Mouse (Mus musculus) E14TG2a.4 (cell line): ENCODE measurements around the gene Sh2b3.

Experiments
- H3K27me3 ChIP-seq: 2 replicates; pipeline ENCODE4 v1.6.1; 2014; ENCODE audit warnings: low read length, control low read depth; ENCODE audit not compliant: insufficient read depth
- H3K36me3 ChIP-seq: 2 replicates; pipeline ENCODE4 v1.6.1; 2014; ENCODE audit warnings: low read length, control low read depth; ENCODE audit not compliant: insufficient read depth
- H3K4me1 ChIP-seq: replicated peaks from 2 replicates; pipeline ENCODE4 v1.6.1; 2014; ENCODE audit warnings: low read depth, low read length, control low read depth
- H3K4me3 ChIP-seq: replicated peaks from 2 replicates; pipeline ENCODE4 v1.5.1; 2014; ENCODE audit warnings: mild to moderate bottlenecking, low read length
- H3K9me3 ChIP-seq: 2 replicates; pipeline ENCODE4 v1.6.1; 2014; ENCODE audit warnings: low read length, control low read depth
- CTCF ChIP-seq: conservative IDR thresholded peaks from 2 replicates; pipeline ENCODE4 v1.5.1; 2014; ENCODE audit warnings: low read length
- NANOG ChIP-seq: IDR thresholded peaks from 2 replicates; pipeline ENCODE4 v1.6.1; 2014; ENCODE audit warnings: borderline replicate concordance, low read length, mixed read lengths
- POU5F1 ChIP-seq: IDR thresholded peaks from 2 replicates; pipeline ENCODE4 v1.6.1; 2014; ENCODE audit warnings: low read length, borderline replicate concordance

The Sh2b3 gene

GRCm38 (mm10) chr5:121837441-121838340 lies at the start of gene Sh2b3:
Gene Sh2b3 (minus strand): TSS chr5:121837646.
- Histone ChIP-seq H3K9me3 (no peaks in the 10 kb centered on the region), H3K36me3 (0 out of 2 replicates have a peak, but pooled peaks cover under 1% of the 10 kb centered on the region), H3K4me1 (peaks cover 76% of the 10 kb centered on the region), H3K27me3 (peaks cover 33% of the 10 kb centered on the region), H3K4me3 (peak within 1 kb of the TSS; percentile 95)
- TF ChIP-seq CTCF (no peak), POU5F1 (no peak), NANOG (no peak)

- TF ChIP-seq CTCF (no peak), POU5F1 (no peak), NANOG (no peak)
- Histone ChIP-seq H3K27me3 (0 out of 2 replicates have a peak, but pooled peaks cover 2% of the 10 kb centered on the region), H3K4me1 (peaks cover 65% of the 10 kb centered on the region), H3K36me3 (no peaks in the 10 kb centered on the region), H3K4me3 (no peak overlapping the region), H3K9me3 (peaks cover 5% of the 10 kb centered on the region; the same call in 1 of the 2 replicates)
These were observed 45.9 kb upstream of the Sh2b3 start for GRCm38 (mm10) chr5:121883356-121883755.

- H3K9me3 ChIP-seq = no peaks in the 10 kb centered on the region
- peaks cover 53% of the 10 kb centered on the region for H3K4me1 ChIP-seq
- TF ChIP-seq CTCF (peak; percentile 89), POU5F1 (no peak)
- peaks cover 10% of the 10 kb centered on the region for H3K27me3 ChIP-seq
- no peaks in the 10 kb centered on the region for H3K36me3 ChIP-seq
- peak overlapping the region; percentile 26; the same call in 1 of the 2 replicates for H3K4me3 ChIP-seq
These were observed 41.8 kb upstream of the Sh2b3 start for GRCm38 (mm10) chr5:121879211-121879610.

GRCm38 (mm10) chr5:121878703-121879102 lies 41.3 kb upstream of the Sh2b3 start:
- TF ChIP-seq POU5F1 (no peak), CTCF (no peak), NANOG (no peak)
- H3K4me3 ChIP-seq = peak overlapping the region; percentile 26; the same call in 1 of the 2 replicates

GRCm38 (mm10) chr5:121876901-121877300 lies 39.5 kb upstream of the Sh2b3 start:
- TF ChIP-seq POU5F1 = no peak
- no peak for TF ChIP-seq CTCF
- no peak for TF ChIP-seq NANOG
- no peak overlapping the region for H3K4me3 ChIP-seq
- peaks cover 48% of the 10 kb centered on the region for H3K4me1 ChIP-seq
- peaks cover 11% of the 10 kb centered on the region for H3K27me3 ChIP-seq
- no peaks in the 10 kb centered on the region for H3K9me3 ChIP-seq
- no peaks in the 10 kb centered on the region for H3K36me3 ChIP-seq

More at GRCm38 (mm10) chr5:121878703-121879102, 41.3 kb upstream of the Sh2b3 start:
- Histone ChIP-seq H3K4me1 (peaks cover 54% of the 10 kb centered on the region), H3K27me3 (peaks cover 11% of the 10 kb centered on the region), H3K9me3 (no peaks in the 10 kb centered on the region), H3K36me3 (no peaks in the 10 kb centered on the region)

- H3K36me3 ChIP-seq = no peaks in the 10 kb centered on the region
- no peak overlapping the region for H3K4me3 ChIP-seq
- H3K27me3 ChIP-seq = peaks cover 11% of the 10 kb centered on the region
- H3K9me3 ChIP-seq = no peaks in the 10 kb centered on the region
- peaks cover 44% of the 10 kb centered on the region for H3K4me1 ChIP-seq
- TF ChIP-seq CTCF (no peak), POU5F1 (no peak), NANOG (no peak)
These were observed 37.6 kb upstream of the Sh2b3 start for GRCm38 (mm10) chr5:121875041-121875440.

GRCm38 (mm10) chr5:121872158-121872557 lies 34.7 kb upstream of the Sh2b3 start:
- Histone ChIP-seq H3K27me3 (peaks cover 34% of the 10 kb centered on the region), H3K9me3 (no peaks in the 10 kb centered on the region), H3K36me3 (no peaks in the 10 kb centered on the region), H3K4me1 (peaks cover 50% of the 10 kb centered on the region), H3K4me3 (no peak overlapping the region)
- TF ChIP-seq POU5F1 (no peak), CTCF (peak; percentile 80)

GRCm38 (mm10) chr5:121871515-121872030 lies 34.1 kb upstream of the Sh2b3 start:
- no peak for TF ChIP-seq CTCF
- no peak for TF ChIP-seq NANOG
- no peak for TF ChIP-seq POU5F1
- H3K4me3 ChIP-seq = no peak overlapping the region
- H3K4me1 ChIP-seq = peaks cover 51% of the 10 kb centered on the region
- H3K36me3 ChIP-seq = no peaks in the 10 kb centered on the region
- peaks cover 38% of the 10 kb centered on the region for H3K27me3 ChIP-seq
- H3K9me3 ChIP-seq = no peaks in the 10 kb centered on the region
